Mouse (Mus musculus) adrenal gland, postnatal 36 days (tissue): Measurements from ENCODE around the gene Prss40. TPM values are rescaled to one million over a fixed set of nuclear protein-coding genes. Genes with fewer than 3 reads are reported as not detected.

Source experiments
- DNase-seq, 2 experiments: peaks; one replicate each; pipeline ENCODE4 v3.0.0; 2021; ENCODE audit warnings: mixed read lengths in 1 of 2
- long read RNA-seq, 2 experiments: library from polyadenylated mRNA; stranded (forward); transcript quantifications; one replicate each; pipeline ENCODE4 v2.0.0; 2021; ENCODE audit warnings: borderline sequencing depth in 2 of 2
- total RNA-seq, 2 experiments: library from RNA; stranded (reverse); gene quantifications; 2 replicates each; pipeline ENCODE4 v1.2.3; 2021

Gene Prss40
- not detected for total RNA-seq
- long read RNA-seq, experiment 1: 0 reads
- long read RNA-seq, experiment 2: 0 reads

DNA sequence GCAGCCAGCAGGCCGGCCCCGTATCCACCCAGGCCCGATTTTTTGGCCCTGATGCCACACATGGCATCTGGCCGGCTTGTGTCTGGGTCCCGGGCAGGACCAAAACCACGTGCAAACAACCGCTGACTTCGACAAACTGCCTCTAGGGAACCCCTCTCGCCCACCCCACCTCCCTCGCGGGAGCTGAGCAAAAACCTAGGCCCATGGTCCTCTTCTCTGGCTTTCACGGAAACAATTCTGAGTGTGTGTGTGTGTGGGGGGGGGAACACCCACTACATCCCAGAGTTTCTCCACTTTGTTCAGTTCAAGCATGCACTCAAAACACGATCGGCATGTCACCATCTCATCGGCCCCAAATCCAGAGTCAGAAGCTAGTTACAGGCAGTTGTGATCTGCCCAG lies at the start of gene Prss40:
Prss40 (minus strand) TSS at position 101 of the 400 bp plus-strand sequence.
- DNase-seq: no peak

- DNase-seq: peak; percentile 72 to 81
Measured at GRCm38 (mm10) chr1:34602363-34602762, 41.6 kb upstream of the Prss40 start.

GRCm38 (mm10) chr1:34601323-34602047 lies 40.7 kb upstream of the Prss40 start:
- DNase-seq: no peak

DNA sequence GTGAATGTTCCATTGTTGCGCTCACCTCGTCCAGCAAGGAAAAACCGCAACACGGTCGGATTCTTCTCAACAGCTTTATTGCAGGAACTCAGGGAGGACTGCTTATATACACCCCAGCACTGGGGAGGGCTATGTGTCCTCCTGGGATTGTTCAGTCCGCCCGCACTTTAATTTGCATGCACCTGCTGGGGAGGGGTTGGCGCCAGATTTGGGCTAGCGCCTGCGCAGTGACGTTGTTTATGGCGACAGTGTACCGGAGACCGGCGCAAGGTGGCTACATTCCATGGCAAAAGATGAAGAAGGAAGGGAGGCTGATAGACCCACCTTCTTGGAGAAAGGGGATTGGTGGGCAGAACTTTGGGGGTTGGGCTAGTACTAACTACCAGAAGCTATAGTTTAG lies 39.3 kb upstream of the Prss40 start:
- no peak for DNase-seq

GRCm38 (mm10) chr1:34587298-34588096 lies 26.8 kb upstream of the Prss40 start:
- DNase-seq: no peak

DNA sequence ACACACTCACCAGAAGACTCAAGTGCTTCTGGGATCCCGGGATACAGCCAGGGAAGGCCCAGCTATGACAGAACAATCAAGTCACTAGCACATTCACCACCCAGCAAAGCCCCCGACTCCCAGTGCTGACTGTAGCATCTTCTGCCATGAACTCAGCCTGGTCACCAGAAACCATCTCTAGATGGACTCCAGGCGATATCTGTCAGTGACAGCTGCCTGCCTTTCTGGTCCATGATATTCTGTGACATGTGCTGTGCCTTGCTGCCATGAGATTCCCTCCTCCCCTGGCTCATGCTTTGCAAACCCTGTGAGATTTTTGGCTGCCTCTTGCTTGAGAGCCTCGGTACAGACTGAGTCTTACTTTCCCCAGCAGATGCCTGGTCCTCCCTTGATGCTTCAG lies 24.0 kb upstream of the Prss40 start:
- DNase-seq: no peak

GRCm38 (mm10) chr1:34583821-34584263 lies 23.1 kb upstream of the Prss40 start:
- DNase-seq: no peak

DNA sequence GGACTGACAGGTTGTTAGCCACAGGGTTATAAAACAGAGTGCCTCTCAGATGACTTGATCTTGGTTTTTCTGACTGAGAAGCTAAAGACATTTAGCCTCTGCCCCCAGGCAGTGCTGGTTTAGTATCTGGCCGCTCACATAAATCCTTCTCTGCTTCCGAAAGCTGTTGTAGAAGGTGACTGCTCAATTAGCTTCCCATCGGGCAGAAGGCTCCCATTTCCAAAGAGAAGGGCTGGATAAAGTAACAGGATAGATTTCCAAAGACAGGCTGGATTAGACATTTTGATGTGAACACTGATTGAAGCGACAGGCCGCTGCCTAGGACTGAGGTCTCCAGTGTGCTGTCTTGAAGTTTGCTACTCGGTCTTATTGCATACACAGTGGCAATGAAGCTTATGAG lies 21.5 kb upstream of the Prss40 start:
- DNase-seq: no peak

DNA sequence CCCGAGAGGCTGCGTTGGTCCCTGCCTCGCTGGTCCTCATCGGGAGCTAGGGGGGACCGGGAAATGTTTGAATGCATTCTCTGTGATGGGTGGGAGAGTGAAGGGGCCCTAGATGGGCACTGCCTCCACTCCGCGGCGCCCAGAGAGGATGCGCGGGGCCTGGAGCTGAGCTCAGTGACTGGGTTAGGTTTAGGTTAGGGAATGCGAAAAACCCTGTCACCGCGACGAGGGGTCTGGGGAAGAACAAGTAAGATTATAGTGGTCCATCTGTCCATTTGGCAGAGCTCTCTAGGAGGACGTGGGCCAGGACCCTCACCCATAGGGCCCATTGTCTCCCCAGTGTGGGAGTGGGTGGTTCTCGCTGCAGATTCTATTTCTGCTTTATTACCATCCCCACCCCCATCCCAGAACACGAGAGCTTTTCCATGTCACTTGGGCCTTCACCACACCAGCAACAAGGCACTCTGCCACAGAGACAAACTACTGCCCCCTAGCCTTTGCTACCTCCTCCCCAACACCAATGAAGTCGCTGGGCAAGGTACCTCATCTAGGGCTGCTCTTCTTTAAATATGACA lies 19.1 kb upstream of the Prss40 start:
- no peak for DNase-seq

DNA sequence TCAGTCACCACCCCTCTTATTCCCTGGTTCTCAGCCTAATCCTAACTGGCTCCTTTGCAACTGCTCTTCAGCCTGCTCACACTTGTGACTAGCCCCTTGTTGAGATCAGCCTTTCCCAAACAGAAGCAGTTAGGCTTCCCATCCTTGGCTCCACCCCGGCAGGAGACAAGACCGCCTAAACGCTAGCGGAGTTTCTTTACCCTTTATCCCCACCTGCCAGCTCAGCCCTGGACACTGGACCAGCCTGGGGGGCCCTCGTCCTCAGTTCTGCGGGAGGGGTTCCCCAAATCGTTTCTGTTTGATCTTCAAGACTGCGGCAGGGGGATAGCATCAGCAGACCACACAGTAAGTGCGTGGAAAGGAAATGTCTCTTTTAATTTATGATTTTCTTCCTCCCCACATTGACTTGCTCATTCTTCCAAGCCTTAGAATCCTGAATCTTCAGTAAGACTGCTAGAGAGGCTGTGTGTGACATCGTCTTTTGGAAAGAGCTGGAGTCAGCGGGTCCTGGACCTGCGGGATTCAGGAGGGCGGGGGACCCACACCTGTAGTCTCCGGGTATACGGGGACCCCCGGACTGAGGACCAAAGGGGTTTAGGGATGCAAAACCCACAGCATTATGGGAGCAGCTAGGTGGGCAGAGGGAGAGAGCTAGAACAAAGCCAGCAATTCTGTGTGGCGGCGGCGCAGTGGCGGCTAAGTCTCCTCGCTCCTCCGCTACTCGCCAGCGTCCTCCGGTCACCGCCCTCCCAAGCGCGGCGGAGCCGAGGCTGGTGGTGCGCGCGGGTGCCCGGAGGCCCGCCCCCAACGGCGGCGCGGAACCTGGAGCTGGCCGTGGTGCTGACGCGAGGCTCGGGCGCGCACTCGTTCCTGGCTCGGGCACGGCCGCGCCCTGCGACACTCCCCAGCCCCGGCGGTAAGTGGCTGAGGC lies 18.4 kb upstream of the Prss40 start, which contains the start of gene Amer3:
Amer3 (plus strand) TSS at position 807 of the 931 bp plus-strand sequence.
- peak; percentile 85 to 89 for DNase-seq

DNA sequence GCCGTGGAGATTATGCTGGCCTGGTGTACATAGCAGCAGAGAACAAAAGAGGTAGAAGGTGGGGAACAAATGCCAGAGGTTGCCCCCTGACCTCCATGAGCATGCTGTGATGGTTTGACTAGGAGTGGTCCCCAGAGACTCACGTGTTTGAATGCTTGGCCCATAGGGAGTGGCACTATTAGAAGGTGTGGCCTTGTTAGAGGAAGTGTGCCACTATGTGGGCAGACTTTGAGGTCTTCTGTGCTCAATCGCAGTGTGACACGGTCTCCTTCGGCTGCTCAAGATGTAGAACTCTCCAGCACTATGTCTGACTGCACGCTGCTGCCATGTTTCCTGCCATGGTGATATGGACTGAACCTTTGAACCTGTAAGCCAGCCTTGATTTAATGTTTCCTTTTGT lies 12.5 kb upstream of the Prss40 start:
- no peak for DNase-seq

DNA sequence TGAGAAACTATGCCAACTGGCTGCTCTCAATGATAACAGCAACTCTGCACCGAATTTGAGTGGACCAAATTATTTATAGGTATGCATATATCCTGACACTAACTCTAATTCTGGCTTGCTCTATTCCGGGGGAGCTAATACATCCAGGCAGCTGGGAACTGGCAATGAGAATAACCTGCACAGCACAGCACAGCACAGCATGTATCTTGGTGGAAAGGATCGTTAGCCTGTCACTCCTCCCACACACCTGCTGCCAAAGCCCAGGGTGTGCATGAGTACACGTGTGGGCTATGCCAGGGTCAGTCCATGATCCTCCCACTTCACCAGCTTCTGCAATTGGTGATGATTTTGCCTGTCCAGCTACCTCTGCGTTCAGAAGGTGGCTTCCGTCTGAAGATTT lies 10.7 kb upstream of the Prss40 start:
- no peak for DNase-seq

DNA sequence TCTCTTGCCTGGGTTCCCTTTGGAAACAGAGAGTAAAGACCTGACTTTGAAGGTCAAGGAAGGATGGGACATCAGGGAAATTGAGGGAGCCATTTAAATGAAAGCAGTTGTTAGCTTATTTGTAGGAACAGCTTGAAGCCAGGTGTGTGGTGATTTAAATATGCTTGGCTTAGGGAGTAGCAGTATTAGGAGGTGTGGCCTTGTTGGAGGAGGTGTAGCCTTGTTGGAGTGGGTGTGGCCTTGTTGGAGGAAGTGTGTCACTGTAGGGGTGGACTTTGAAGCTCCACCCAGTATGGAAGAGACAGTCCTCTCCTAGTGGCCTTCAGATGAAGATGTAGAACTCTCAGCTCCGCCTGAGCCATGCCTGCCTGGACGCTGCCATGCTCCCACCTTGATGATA lies 9.1 kb upstream of the Prss40 start:
- no peak for DNase-seq

DNA sequence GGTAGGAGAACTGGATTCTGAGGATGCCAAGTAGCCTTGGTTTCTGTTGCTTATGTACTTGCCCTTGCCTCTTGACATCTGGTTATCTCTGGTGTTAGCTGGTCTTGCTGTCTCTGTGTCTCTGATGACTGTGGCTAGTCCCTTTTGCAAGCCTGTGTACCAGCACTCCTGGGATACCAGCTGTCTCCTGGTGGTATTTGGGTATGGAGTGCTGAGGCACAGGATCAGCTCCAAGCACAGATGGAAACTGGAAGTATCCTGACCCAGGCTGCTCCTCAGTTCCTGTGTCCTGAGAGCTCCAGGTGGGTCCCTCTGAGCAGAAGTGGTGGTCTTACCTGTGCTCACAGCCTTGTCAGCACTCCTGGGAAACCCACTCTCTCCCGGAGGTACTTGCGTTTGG lies 7.4 kb upstream of the Prss40 start:
- DNase-seq: no peak

- no peak for DNase-seq
Measured at GRCm38 (mm10) chr1:34564383-34565045, 3.8 kb upstream of the Prss40 start.

- DNase-seq: no peak
Measured at GRCm38 (mm10) chr1:34554275-34554674, 6.5 kb downstream of the Prss40 start.

DNA sequence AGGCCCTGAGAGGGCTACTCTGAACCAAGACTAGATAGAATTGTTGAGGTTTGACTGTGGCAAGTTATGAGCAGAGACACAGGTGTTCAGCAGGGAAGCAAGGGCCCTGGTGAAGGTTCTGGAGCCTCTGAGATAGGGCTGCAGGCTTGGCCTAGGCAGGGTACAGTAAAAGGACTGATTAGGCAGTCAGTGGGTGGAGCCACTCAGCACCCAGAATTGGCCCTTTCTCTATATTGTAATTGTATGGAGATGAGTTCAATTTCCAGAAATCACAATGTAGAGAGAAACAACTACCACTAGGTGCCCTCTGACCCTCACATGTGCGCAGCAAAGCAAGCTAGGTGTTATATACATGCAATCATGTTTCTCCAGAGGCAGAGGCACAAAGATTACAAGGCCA lies 7.1 kb downstream of the Prss40 start:
- no peak for DNase-seq

- no peak for DNase-seq
Measured at GRCm38 (mm10) chr1:34547074-34547473, 13.7 kb downstream of the Prss40 start.

- DNase-seq: no peak
Measured at GRCm38 (mm10) chr1:34536767-34537485, 23.8 kb downstream of the Prss40 start.

DNA sequence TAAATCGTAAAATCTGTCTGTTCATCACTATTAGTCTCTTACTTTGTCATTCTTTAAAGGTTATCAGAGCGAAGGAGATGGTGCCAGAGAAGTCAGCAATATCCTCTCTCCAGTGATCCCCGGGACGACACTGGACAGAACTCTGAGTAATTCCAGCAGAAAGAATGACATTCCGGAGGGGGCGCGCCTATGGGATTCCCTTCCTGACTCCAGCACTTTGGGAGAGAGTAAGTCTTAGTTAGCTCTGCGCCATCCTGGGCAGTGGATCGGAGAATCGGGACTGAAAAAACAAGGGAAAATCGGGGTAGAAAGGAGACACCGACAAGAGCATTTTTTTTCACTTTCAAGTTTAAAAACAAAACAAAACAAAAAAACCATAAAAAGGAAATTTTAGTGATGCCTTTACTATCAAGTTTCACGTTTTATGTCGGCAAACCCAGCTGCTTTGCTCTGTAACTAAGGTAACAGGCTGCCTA lies 24.4 kb downstream of the Prss40 start:
- DNase-seq: no peak
